Mouse (Mus musculus) gastrocnemius, postnatal 10 days (tissue): ENCODE measurements around the gene Atp6v1g1. TPM values are rescaled to one million over a fixed set of nuclear protein-coding genes. Genes with fewer than 3 reads are reported as not detected.

ENCODE experiments used
- DNase-seq: peaks from one replicate; pipeline ENCODE4 v3.0.0; 2021; ENCODE audit warnings: mixed read lengths
- total RNA-seq, 2 experiments: library from RNA; stranded (reverse); gene quantifications; 2 replicates each; pipeline ENCODE4 v1.2.3; 2021

The Atp6v1g1 gene
- total RNA-seq, 2 experiments from 2014 or later, result 279 to 306 TPM

DNA sequence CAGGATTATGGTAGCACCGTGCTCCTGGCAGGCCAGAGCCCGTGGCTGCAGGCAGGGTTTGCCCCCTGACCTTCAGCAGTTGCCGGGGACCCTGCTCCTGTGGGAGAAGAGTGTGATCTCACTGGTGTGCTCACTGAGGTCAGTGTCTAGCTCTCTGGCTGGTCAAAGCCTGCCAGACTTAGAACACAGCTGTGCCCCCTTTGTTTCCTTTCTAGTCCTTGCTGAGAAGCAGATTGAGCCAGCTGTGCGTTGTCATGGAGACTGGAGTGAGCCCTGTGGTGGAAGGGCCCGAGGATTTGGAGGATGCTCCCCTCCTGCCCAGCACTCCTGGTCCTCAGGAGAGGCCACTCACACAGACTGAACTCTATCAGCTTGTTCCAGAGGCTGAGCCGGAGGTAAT is 35.5 kb downstream of the Atp6v1g1 start:
- no peak for DNase-seq

DNA sequence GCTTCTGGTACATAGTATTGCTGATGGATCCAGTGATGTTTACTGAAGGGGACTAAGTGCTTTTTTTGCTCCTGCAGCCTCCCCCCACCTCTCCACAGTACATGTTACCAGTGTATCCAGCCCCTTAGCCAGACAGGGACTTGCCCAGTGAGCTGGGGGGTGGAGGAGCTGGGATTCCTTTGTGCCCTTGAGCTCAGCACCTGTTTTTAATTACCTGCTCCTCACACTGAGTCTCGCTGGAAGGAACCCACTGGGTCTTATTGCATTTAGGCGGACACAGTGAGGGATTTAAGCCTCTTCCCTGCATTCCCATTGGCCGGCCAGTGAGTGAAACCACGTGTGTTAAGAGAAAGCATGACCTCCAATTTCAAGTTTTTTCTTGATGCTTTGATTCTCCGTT is 38.0 kb downstream of the Atp6v1g1 start:
- DNase-seq, result no peak

DNA sequence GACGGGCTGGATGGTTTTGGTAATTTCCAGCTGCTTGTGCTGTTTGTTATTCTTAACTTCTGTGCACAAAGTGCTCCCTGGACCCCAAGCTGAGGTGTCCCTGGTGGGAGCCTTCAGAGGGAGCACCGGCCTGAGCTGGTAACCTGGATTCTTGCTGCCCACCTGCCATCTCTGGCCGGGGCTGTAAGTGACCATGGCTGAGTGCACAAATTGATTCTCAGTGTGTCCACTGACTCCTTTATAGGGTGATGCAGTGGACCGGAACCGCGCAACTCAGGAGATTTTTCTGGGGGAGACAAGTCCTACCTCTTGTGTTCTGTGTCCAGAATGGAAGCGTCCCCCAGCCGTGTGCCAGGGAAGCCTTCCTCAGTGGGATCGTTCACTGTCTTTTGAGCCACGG is 40.6 kb downstream of the Atp6v1g1 start:
- DNase-seq, result no peak

DNA sequence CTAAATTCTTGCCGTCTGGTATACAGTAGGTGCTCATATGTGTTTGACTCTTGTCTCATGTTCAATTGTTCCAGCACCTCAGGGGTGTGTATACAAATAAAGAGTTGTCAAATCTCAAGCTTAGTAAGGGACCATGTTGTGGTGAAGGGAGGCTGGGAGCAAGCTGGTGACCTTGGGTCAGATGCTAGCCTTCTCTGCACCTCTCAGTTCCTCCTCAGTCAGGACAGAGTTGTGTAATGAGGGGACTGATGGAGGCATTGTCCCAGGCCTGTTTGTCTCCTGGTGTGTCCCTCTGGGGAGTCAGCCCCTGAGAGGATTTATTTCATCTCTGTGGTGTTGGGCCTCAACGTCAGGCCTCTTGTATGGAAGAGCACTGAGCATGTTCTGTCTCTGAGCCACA is 41.7 kb downstream of the Atp6v1g1 start:
- no peak for DNase-seq

DNA sequence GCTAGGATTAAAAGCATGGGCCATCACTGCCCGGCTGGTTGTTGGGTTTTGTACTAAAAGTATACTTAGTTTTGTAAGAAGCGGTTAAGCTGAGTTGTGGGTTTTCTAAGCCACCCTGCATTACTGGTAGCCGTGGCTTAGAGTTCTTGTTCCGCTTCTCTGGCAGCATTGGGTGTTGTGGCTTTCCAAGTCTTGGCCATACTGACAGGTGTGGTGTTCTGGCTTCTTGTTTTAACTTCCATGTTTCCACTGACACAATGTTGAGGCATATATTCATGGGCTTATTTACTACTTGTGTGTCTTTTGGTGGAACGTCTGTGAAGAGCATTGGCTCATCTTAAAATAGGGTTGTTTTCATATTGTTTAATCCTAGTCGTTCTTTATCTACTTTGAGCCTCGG is 45.4 kb downstream of the Atp6v1g1 start:
- no peak for DNase-seq

DNA sequence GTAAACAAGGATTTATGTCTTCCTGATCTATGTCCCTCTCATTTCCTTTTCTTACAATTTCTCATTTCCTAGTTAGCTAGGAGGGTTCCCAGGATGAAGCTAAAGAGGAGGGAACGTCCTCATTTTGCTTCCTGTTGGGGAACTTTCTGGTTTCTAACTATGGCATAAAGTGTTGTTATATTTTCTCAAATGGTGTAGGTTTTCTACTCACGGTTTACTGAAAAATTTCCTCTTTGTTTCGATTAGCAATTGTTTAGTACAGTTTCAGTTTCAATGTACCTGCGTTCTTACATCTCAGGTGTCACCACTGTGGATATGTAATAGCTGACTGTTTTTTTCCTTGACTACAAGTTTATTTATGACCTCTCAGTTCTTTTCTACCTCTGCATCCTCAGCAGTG is 46.0 kb downstream of the Atp6v1g1 start:
- DNase-seq, result no peak

DNA sequence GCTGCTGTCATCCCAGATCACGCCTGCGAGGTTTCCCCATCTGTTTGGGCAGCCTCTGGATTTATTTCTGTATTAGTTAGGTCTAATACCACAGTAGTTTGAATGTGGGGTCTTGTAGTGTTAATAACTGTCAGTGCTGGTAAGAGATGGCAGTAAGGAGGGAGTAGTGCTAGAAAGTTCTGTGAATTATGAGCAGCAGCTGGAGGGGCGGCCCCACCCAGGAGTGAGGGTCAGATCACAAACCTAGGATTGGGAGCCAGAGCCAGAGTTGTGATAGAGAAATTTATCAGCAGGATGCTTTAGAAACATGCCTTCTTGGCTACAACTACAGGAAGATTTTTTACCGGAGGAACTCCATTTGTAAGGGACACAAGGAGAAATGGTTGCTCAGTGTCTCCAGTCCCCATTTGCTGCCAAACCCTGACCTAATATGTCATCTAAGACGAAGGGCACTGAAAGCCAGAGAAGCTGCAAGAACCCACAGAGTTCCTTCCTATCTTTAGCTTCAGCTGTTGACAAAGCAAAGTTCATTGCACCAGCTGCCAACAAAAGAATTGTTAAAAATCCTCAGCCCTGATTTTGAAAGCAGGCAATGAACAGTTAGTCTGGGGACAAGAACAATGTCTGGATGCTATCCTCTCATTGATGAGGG is 50.0 kb downstream of the Atp6v1g1 start:
- DNase-seq, result no peak

DNA sequence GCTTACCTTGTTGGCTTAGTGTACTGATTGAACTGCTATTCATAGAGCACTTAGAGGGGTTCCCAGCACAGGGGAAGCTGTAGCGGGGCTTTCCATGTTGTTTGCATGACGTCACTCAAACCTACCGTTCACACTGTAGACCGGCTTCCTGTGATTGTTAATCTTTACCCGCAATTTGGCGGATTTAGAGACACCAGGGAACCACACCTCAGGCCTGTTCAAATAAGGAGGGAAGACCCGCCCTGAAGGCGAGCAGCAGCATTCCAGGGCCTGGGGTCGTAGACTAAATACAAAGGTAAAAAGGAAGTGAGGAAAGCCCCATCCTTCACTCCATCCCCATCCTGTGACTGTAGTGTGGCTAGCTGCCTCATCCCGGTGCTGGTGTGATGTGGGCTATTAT is 50.7 kb downstream of the Atp6v1g1 start:
- DNase-seq, result no peak

DNA sequence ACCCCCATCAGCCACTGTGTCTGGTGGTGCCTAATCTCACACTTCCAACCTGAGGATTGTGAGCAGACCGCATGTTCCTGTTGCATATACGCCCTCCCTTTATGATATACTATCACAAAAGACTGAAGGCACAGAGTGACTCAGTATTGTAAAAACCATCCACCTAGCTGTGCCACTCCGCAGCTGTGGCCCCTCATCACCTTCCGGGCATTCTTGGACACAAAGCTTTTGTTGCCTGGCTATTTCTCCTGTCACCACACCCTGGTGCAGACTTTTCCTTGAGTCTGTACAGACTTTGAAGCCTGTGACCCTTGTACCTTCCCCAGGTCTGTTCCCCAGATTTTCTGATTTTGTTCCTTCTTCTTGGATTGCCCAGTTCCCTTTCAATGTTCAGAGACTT is 51.4 kb downstream of the Atp6v1g1 start:
- DNase-seq, result no peak

Other genes starting within 250 kb of the Atp6v1g1 start
- 1 to 10 TPM in 1 of 2 experiments, not detected in 1; 1.8 TPM for gene Orm1, start 200.2 kb upstream of the Atp6v1g1 start, total RNA-seq
- not detected for gene Orm3, start 188.6 kb upstream of the Atp6v1g1 start, total RNA-seq
- gene Orm2, start 182.3 kb upstream of the Atp6v1g1 start, total RNA-seq, result under 1 TPM in 1 of 2 experiments, not detected in 1; 0.47 TPM
- 1 to 10 TPM; 2.5 to 4.4 TPM for gene Akna, start 141.4 kb upstream of the Atp6v1g1 start, total RNA-seq
- gene Whrn, start 48.8 kb upstream of the Atp6v1g1 start, total RNA-seq, result 1 to 10 TPM; 2.5 to 4.7 TPM
- gene Tmem268, start 14.0 kb downstream of the Atp6v1g1 start, total RNA-seq, result 1 to 10 TPM; 7.9 to 8.8 TPM
- not detected for gene Gm11213, start 60.5 kb downstream of the Atp6v1g1 start, total RNA-seq
- not detected for gene Tex48, start 77.7 kb downstream of the Atp6v1g1 start, total RNA-seq
- not detected for gene Gm11214, start 118.6 kb downstream of the Atp6v1g1 start, total RNA-seq
- under 1 TPM in 1 of 2 experiments, not detected in 1; 0.09 TPM for gene Tnfsf15, start 200.3 kb downstream of the Atp6v1g1 start, total RNA-seq